Mouse (Mus musculus) limb, embryonic 15.5 days (tissue): ENCODE data around the gene Rora. TPM values are rescaled to one million over a fixed set of nuclear protein-coding genes. Genes with fewer than 3 reads are reported as not detected.

Source experiments
- ATAC-seq: fragments of 200-750 bp; cut with Nextera tagmentation; 2 replicates; pipeline ENCODE4 v1.8.0; 2017; ENCODE audit warnings: low read depth, moderate TSS enrichment; ENCODE audit not compliant: insufficient number of reproducible peaks, low FRiP score, low TSS enrichment
- H3K27ac ChIP-seq: fragments of 300-500 bp; sonication (generic); 2 replicates; pipeline ENCODE4 v1.5.1; 2015; ENCODE audit warnings: moderate library complexity, mild to moderate bottlenecking, inconsistent platforms
- H3K27me3 ChIP-seq: fragments of 300-500 bp; sonication (generic); 2 replicates; pipeline ENCODE4 v1.6.1; 2015; ENCODE audit warnings: inconsistent platforms
- H3K36me3 ChIP-seq: fragments of 300-500 bp; sonication (generic); 2 replicates; pipeline ENCODE4 v1.6.1; 2015; ENCODE audit warnings: inconsistent platforms
- H3K4me1 ChIP-seq: fragments of 300-500 bp; sonication (generic); 2 replicates; pipeline ENCODE4 v1.6.1; 2015; ENCODE audit warnings: inconsistent platforms
- H3K4me2 ChIP-seq: fragments of 300-500 bp; sonication (generic); 2 replicates; pipeline ENCODE4 v1.6.1; 2015; ENCODE audit warnings: mild to moderate bottlenecking, inconsistent platforms
- H3K4me3 ChIP-seq: fragments of 300-500 bp; sonication (generic); 2 replicates; pipeline ENCODE4 v1.5.1; 2015; ENCODE audit warnings: mild to moderate bottlenecking, inconsistent platforms
- H3K9ac ChIP-seq: fragments of 300-500 bp; sonication (generic); 2 replicates; pipeline ENCODE4 v1.6.1; 2015; ENCODE audit warnings: inconsistent platforms
- H3K9me3 ChIP-seq: fragments of 300-500 bp; sonication (generic); 2 replicates; pipeline ENCODE4 v1.6.1; 2016; ENCODE audit warnings: inconsistent platforms
- WGBS: fragments of 180-500 bp; shearing (Covaris S2); methylation state at CpG from one replicate; pipeline ENCODE4 v1.1.7; 2015; 5-methylcytosine and 5-hydroxymethylcytosine counted together
- polyA plus RNA-seq: library from polyadenylated mRNA; unstranded; fragments of >200 nt; fragmentation: Nextera tagmentation; extraction: Ambion mirVana; gene quantifications from 2 replicates; pipeline ENCODE4 v1.2.1, GENCODE M21; 2015

Rora gene
- polyA plus RNA-seq, 1 experiment from 2014 or later, result 25.4 TPM

DNA sequence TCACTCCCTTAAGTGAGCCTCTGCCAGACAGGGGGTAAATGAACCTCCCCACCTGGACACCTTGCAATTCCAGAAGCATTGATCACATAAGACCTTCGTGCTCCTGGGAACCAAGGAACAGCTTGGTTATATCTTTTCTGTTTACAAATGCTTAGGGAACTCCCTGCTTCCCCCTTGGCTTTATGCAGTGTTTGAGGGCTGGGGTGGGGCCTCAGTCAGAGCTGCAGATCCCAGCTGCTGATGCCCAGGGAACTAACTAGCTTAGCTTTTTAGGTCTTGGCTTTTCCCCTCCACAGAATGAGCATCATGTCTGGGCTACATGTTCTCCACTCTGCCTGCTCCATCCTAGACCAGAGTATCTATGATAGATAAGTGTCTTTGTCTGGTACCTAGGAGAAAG is 116.1 kb downstream of the Rora start:
- no peak overlapping the region for H3K27ac ChIP-seq
- H3K9ac ChIP-seq, result no peak overlapping the region
- no peak overlapping the region for H3K4me2 ChIP-seq
- H3K4me1 ChIP-seq, result no peaks in the 10 kb centered on the region
- H3K36me3 ChIP-seq, result no peaks in the 10 kb centered on the region
- H3K27me3 ChIP-seq, result no peaks in the 10 kb centered on the region
- no peak overlapping the region for H3K4me3 ChIP-seq
- 20% methylated on average over 1 of the region's 1 CpGs for WGBS
- no peaks in the 10 kb centered on the region for H3K9me3 ChIP-seq
- no peak for ATAC-seq

DNA sequence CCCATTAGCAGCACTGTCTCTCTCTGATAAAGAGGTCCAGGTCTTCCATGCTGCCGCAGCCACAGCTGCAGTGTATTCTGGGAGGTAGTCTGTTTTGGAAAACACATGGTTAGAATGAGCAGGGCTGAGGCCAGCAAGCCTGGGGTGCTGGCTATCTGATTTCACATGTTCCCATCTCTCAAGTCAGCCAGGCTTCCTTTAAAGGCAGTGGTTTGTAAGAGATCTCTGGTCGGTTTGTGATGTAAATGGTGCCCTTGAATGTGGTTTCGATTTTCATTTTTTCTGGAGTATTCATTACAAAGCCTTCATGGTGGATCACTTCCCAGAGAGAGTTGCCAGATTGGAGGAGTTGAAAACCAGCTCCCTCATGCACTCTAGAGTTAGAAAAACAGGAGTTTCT is 117.8 kb downstream of the Rora start:
- Histone ChIP-seq H3K4me2 (no peak overlapping the region), H3K27ac (no peak overlapping the region), H3K27me3 (no peaks in the 10 kb centered on the region), H3K4me1 (no peaks in the 10 kb centered on the region), H3K9ac (no peak overlapping the region), H3K4me3 (no peak overlapping the region), H3K9me3 (no peaks in the 10 kb centered on the region), H3K36me3 (no peaks in the 10 kb centered on the region)
- WGBS, result 66% methylated on average over 3 of the region's 3 CpGs
- ATAC-seq, result no peak

DNA sequence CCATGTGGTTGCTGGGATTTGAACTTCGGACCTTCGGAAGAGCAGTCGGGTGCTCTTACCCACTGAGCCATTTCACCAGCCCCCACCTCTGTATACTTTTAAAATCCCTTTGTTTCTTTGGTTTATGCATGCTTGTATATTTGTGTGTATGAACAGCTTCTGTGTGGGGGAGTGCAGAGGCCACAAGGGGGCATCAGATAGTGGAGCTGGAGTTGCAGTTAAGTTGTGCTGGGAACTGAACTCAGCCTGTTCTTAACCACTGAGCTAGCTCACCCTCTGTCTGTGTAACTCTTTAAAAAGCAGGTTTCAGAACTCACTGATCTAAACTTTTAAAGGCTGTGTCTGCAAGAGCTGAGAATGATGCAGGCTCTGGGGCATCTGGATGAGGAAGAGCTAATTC is 120.2 kb downstream of the Rora start:
- Histone ChIP-seq H3K4me3 (no peak overlapping the region), H3K36me3 (no peaks in the 10 kb centered on the region), H3K27ac (no peak overlapping the region), H3K4me2 (no peak overlapping the region), H3K9me3 (no peaks in the 10 kb centered on the region), H3K27me3 (no peaks in the 10 kb centered on the region), H3K4me1 (no peaks in the 10 kb centered on the region), H3K9ac (no peak overlapping the region)
- WGBS, result 95% methylated on average over 3 of the region's 3 CpGs
- ATAC-seq, result no peak

DNA sequence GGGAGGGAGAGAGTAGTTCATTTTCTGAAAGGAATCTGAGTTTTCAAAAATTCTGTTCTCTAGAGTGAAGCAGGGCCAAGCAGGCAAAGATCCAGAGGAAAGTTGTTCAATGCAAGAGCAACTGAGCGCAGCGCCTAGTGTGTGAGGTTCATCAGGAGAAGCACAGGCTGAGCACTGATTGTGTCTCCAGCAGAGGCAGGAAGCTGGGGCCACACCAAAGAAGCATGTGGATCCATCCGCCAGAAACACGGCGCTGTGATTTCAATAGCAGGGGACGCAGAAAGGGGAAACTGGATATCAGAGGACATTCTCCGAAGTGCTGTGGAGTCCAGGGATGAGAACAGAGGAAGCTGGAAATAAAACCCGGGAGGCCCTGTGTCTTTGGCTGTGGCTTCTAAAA is 128.4 kb downstream of the Rora start:
- Histone ChIP-seq H3K27me3 (no peaks in the 10 kb centered on the region; the same call in 1 of the 2 replicates), H3K4me2 (no peak overlapping the region), H3K9me3 (no peaks in the 10 kb centered on the region), H3K27ac (no peak overlapping the region), H3K9ac (no peak overlapping the region), H3K36me3 (no peaks in the 10 kb centered on the region), H3K4me1 (peaks cover 8% of the 10 kb centered on the region), H3K4me3 (no peak overlapping the region)
- 72% methylated on average over 8 of the region's 8 CpGs for WGBS
- no peak for ATAC-seq

DNA sequence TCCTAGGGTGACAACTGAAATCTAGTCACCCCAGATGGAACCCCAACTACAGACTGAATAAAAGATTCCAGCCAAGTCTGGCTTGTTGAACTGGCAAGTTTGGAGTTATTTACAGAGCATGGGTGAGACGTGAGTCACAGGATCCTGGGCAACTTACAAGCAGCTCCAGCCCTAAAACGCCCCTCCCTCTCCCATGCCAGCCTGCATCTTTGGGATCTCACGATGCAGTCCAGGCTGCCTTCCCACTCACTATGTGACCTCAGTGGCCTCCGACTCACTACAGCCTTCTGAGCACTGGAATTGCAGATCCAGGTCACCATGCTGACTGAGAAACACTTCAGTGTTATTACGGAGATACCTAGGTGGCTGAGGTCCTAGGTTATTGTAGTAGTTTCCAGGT is 129.0 kb downstream of the Rora start:
- Histone ChIP-seq H3K36me3 (no peaks in the 10 kb centered on the region), H3K27me3 (no peaks in the 10 kb centered on the region; the same call in 1 of the 2 replicates), H3K9me3 (no peaks in the 10 kb centered on the region), H3K4me1 (peaks cover 8% of the 10 kb centered on the region), H3K4me2 (no peak overlapping the region), H3K9ac (no peak overlapping the region), H3K4me3 (no peak overlapping the region), H3K27ac (no peak overlapping the region)
- no peak for ATAC-seq
- WGBS, result 66% methylated on average over 5 of the region's 5 CpGs

DNA sequence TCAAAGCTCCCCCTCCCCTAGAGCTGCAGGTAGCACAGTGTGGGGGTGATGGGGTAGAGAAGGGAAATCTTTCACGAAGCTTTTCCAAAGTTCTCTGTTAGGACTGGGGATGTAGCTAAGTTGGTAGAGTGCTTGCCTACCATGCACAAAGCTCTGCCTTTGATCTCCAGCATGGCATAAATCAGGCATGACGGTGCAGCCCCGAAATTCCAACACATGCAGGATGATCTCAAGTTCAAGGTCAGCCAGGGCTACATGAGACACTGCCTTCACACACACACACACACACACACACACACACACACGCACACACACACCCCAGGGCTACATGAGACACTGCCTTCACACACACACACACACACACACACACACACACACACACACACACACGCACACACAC is 129.7 kb downstream of the Rora start:
- Histone ChIP-seq H3K9me3 (no peaks in the 10 kb centered on the region), H3K4me3 (no peak overlapping the region), H3K4me1 (peaks cover 8% of the 10 kb centered on the region), H3K4me2 (no peak overlapping the region), H3K9ac (no peak overlapping the region), H3K27me3 (no peaks in the 10 kb centered on the region; the same call in 1 of the 2 replicates), H3K36me3 (no peaks in the 10 kb centered on the region), H3K27ac (no peak overlapping the region)
- no peak for ATAC-seq
- WGBS, result 67% methylated on average over 5 of the region's 5 CpGs

DNA sequence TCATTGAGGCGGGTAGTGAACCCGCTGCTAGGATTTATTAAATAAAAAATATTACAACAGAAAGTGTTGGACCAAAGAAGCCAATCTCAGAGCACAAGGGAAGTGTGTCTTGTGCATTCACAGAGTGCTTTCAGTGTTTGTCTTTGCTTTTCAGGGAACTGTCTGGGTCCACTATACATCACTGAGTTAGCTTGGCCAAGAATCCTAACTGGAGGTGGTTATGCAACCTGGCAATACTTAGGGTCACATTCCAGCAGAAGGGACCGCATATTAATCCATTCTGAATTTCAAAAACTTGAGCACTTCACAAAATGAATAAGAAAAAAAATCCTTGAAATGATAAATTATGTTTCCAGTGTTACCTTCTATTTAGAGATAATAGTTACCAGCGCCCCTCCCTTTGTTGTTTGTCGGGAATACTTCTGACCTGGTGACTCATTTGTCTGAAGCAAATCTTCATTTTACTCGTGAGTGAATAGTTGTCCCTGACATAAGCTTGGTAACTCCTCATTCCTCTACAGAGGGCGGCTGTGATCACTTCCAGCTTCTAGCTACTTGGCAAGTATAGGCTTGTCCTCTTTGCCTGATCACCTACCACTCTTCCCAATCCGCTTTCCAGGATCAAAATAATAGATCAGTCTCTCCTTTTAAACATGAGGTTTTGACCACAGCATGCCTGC is 133.2 kb downstream of the Rora start:
- Histone ChIP-seq H3K4me2 (no peak overlapping the region), H3K27ac (no peak overlapping the region), H3K4me3 (no peak overlapping the region), H3K36me3 (no peaks in the 10 kb centered on the region), H3K27me3 (no peaks in the 10 kb centered on the region; the same call in 1 of the 2 replicates), H3K9me3 (no peaks in the 10 kb centered on the region), H3K4me1 (peaks cover 8% of the 10 kb centered on the region), H3K9ac (no peak overlapping the region)
- 74% methylated on average over 8 of the region's 8 CpGs for WGBS
- no peak for ATAC-seq

DNA sequence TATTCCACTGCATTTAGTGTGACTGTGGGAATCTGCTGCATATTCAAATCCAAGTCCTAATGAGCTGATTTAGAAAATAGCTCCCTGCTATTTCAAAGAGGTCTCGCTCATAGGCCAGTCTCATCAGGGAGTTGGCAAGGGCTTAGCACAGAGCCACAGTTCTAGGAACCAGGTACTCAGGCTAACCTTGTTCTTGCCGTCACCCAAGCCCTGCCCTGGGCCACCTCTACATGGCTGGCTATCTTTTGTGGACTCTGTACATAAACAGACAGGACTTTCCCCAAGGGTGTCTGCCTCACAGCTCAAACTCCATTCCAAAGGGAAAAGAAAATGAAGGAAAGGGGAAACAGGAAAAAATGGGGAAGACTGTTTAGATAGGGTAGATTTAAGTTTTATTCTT is 134.1 kb downstream of the Rora start:
- H3K27ac ChIP-seq, result no peak overlapping the region
- ATAC-seq, result no peak
- H3K4me2 ChIP-seq, result no peak overlapping the region
- no peaks in the 10 kb centered on the region for H3K36me3 ChIP-seq
- H3K4me1 ChIP-seq, result peaks cover 7% of the 10 kb centered on the region; the same call in 1 of the 2 replicates
- H3K9me3 ChIP-seq, result no peaks in the 10 kb centered on the region
- no peak overlapping the region for H3K9ac ChIP-seq
- no peak overlapping the region for H3K4me3 ChIP-seq
- WGBS, result 86% methylated on average over 2 of the region's 2 CpGs
- H3K27me3 ChIP-seq, result peaks cover 2% of the 10 kb centered on the region; the same call in 1 of the 2 replicates

DNA sequence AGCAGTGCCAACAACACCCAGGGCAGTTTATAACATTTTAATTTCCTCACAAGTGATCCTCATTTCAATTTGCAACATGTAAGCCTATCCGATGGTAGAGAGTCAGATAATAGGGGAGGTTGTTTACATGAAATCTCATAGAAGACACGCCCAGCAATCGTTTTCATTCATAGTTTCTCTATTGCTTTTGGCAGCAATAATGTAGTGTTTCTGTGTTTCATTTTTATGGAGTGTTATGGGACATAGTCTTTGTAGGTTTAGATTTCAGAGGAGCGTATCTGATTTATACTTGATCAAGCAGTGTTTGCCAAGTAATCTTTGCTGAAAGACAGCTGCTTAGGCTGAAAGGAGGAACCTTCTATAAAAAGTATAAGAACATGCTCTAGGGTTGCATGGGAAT is 137.3 kb downstream of the Rora start:
- H3K4me2 ChIP-seq, result no peak overlapping the region
- H3K9me3 ChIP-seq, result no peaks in the 10 kb centered on the region
- peaks cover 12% of the 10 kb centered on the region for H3K4me1 ChIP-seq
- H3K36me3 ChIP-seq, result no peaks in the 10 kb centered on the region
- no peak overlapping the region for H3K4me3 ChIP-seq
- peaks cover 18% of the 10 kb centered on the region for H3K27me3 ChIP-seq
- 40% methylated on average over 4 of the region's 4 CpGs for WGBS
- ATAC-seq, result no peak
- no peak overlapping the region for H3K9ac ChIP-seq
- no peak overlapping the region for H3K27ac ChIP-seq

DNA sequence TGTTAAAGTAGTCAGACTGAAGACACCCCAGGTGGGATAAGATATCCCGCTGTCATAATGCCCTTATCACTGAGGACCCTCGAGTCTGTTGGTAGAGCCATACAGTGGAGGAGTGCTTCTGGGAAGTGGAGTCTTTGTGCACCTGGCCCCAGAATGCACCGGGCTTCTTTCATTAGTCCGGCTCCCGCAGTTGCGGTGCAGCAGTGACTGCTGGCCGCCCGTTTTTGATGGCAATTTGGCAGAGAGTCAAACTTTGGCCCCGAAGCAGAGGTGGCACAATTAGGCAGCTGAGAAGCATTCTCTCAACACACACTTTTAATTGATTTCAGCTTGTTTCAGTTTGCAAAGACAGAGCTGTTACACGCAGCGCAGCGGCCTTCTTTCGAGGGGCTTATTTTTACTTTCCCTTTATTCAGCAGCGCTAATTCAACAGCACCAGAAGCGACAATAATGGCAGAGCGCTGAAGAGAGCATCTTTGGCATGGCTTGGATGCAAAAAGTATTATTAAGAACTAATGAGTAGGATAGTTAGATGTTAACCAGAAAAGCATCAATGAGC is 138.5 kb downstream of the Rora start:
- Histone ChIP-seq H3K4me3 (peak overlapping the region; percentile 21), H3K27ac (no peak overlapping the region), H3K4me2 (peak overlapping the region; percentile 38), H3K36me3 (no peaks in the 10 kb centered on the region), H3K9me3 (no peaks in the 10 kb centered on the region), H3K27me3 (peaks cover 18% of the 10 kb centered on the region), H3K4me1 (peaks cover 17% of the 10 kb centered on the region), H3K9ac (no peak overlapping the region)
- 43% methylated on average over 16 of the region's 16 CpGs for WGBS
- no peak for ATAC-seq

DNA sequence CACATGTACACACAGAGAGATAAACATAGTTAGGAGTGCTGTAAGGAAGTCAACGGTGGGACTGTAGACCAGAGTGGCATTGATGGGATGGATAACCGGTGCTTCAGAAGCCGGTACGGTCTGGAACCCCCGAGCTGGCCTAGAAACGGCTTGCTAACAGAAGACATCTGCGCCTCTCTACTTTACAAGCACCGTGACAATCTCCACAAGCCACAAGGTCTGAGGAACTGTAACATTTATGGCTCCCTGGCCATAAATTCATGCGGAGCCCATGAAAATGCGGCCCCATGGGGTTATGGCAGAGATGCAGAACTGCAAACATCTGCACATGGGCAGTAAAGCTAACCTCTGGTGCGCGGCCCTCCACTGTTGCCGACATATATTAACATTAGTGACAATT is 141.7 kb downstream of the Rora start:
- ATAC-seq, result no peak

DNA sequence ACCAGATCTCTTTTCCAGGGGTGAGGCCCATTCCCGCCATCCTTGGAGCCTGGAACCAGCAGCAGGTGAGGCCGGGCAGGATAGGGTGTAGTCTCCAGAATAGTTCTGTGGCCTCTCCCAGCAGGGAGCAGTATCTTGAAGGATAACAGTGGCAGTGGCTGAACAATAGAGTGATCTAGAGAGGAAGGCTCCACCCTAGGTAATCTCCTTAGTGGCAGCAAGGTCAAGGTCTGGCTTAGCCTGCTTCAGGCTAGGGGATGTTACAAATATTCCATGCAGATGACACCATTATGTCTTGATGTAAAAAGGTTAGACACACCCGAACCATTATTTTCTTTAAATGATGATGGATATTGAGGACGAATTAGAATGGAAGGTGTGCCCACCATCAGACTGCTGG is 144.6 kb downstream of the Rora start:
- no peak overlapping the region for H3K27ac ChIP-seq

More for the DNA sequence above, 141.7 kb downstream of the Rora start:
- no peak overlapping the region for H3K4me3 ChIP-seq
- H3K27ac ChIP-seq, result no peak overlapping the region
- no peak overlapping the region for H3K4me2 ChIP-seq
- peaks cover 17% of the 10 kb centered on the region for H3K4me1 ChIP-seq
- no peak overlapping the region for H3K9ac ChIP-seq
- peaks cover 18% of the 10 kb centered on the region for H3K27me3 ChIP-seq
- no peaks in the 10 kb centered on the region for H3K36me3 ChIP-seq
- WGBS, result 23% methylated on average over 13 of the region's 13 CpGs
- H3K9me3 ChIP-seq, result no peaks in the 10 kb centered on the region

More for the DNA sequence above, 144.6 kb downstream of the Rora start:
- Histone ChIP-seq H3K4me3 (no peak overlapping the region), H3K9ac (no peak overlapping the region), H3K27me3 (peaks cover 12% of the 10 kb centered on the region), H3K4me1 (peaks cover 10% of the 10 kb centered on the region), H3K4me2 (no peak overlapping the region), H3K36me3 (no peaks in the 10 kb centered on the region), H3K9me3 (no peaks in the 10 kb centered on the region)
- 85% methylated on average over 4 of the region's 4 CpGs for WGBS
- ATAC-seq, result no peak
